Mouse (Mus musculus) C2C12 (cell line): Measurements from ENCODE around the gene Coq5. TPM values are rescaled to one million over a fixed set of nuclear protein-coding genes. Genes with fewer than 3 reads are reported as not detected.

Source experiments
- H3K27me3 ChIP-seq: one replicate; pipeline ENCODE4 v1.6.1; 2011; ENCODE audit not compliant: control insufficient read depth, insufficient read depth, insufficient read length
- H3K36me3 ChIP-seq: one replicate; pipeline ENCODE4 v1.6.1; 2011; ENCODE audit not compliant: control insufficient read depth, insufficient read depth
- H3K4me3 ChIP-seq: one replicate; pipeline ENCODE4 v1.5.1; 2011; ENCODE audit warnings: mild to moderate bottlenecking, control low read depth; ENCODE audit not compliant: poor library complexity, insufficient read depth, severe bottlenecking
- H3K79me2 ChIP-seq: one replicate; pipeline ENCODE4 v1.6.1; 2011; ENCODE audit not compliant: control insufficient read depth, insufficient read depth
- H3K79me3 ChIP-seq: one replicate; pipeline ENCODE4 v1.6.1; 2011; ENCODE audit warnings: low read depth, control low read depth
- H3ac ChIP-seq: one replicate; pipeline ENCODE3; 2011; ENCODE audit warnings: low read depth; ENCODE audit not compliant: control insufficient read depth, insufficient read length
- CEBPB ChIP-seq: IDR thresholded peaks from one replicate; pipeline ENCODE4 v1.6.1; 2011; ENCODE audit warnings: low read depth, mild to moderate bottlenecking, control low read depth, moderate library complexity
- CTCF ChIP-seq: IDR thresholded peaks from one replicate; pipeline ENCODE4 v1.5.1; 2011; ENCODE audit not compliant: control insufficient read depth, insufficient read depth, insufficient read length
- FOSL1 ChIP-seq: IDR thresholded peaks from one replicate; pipeline ENCODE4 v1.8.0; 2011; ENCODE audit warnings: mild to moderate bottlenecking, low read length; ENCODE audit not compliant: poor library complexity, insufficient read depth, severe bottlenecking
- MAX ChIP-seq: IDR thresholded peaks from one replicate; pipeline ENCODE4 v1.6.1; 2011; ENCODE audit warnings: mild to moderate bottlenecking, control low read depth
- MYOD1 ChIP-seq: IDR thresholded peaks from one replicate; pipeline ENCODE4 v1.6.1; 2011; ENCODE audit warnings: low read depth; ENCODE audit not compliant: control insufficient read depth, insufficient read length
- MYOG ChIP-seq: IDR thresholded peaks from one replicate; pipeline ENCODE4 v1.6.1; 2011; ENCODE audit not compliant: control insufficient read depth, insufficient read length; ENCODE audit errors: extremely low read depth
- USF1 ChIP-seq: IDR thresholded peaks from one replicate; pipeline ENCODE4 v1.6.1; 2011; ENCODE audit warnings: low read depth, mild to moderate bottlenecking, control low read depth, moderate library complexity
- polyA plus RNA-seq: library from polyadenylated mRNA; unstranded; fragments of >200 nt; fragmentation: generic; extraction: Trizol; gene quantifications from one replicate; pipeline ENCODE4 v1.2.1, GENCODE M21; 2012; ENCODE audit warnings: missing spikeins

Coq5 gene
- polyA plus RNA-seq, 1 experiment, result 27.6 TPM

- TF ChIP-seq MAX, result no peak
- TF ChIP-seq MYOD1, result no peak
- no peak for TF ChIP-seq FOSL1
- TF ChIP-seq CEBPB, result no peak
- no peak for TF ChIP-seq USF1
- Histone ChIP-seq H3ac (no peak overlapping the region), H3K36me3 (peaks cover 33% of the 10 kb centered on the region), H3K79me3 (peaks cover 58% of the 10 kb centered on the region), H3K79me2 (peaks cover 75% of the 10 kb centered on the region), H3K4me3 (no peak overlapping the region), H3K27me3 (no peaks in the 10 kb centered on the region)
These were observed 16.8 kb upstream of the Coq5 start for GRCm38 (mm10) chr5:115262502-115263291.

GRCm38 (mm10) chr5:115266340-115266739 is 13.1 kb upstream of the Coq5 start:
- H3ac ChIP-seq, result no peak overlapping the region
- no peak overlapping the region for H3K4me3 ChIP-seq
- H3K79me3 ChIP-seq, result peaks cover 89% of the 10 kb centered on the region
- peaks cover 32% of the 10 kb centered on the region for H3K36me3 ChIP-seq
- peaks cover 100% of the 10 kb centered on the region for H3K79me2 ChIP-seq
- TF ChIP-seq MYOD1 (no peak), MAX (no peak), CTCF (no peak), FOSL1 (no peak), USF1 (no peak), MYOG (no peak), CEBPB (no peak)
- no peaks in the 10 kb centered on the region for H3K27me3 ChIP-seq

GRCm38 (mm10) chr5:115266787-115267468 is 12.5 kb upstream of the Coq5 start:
- TF ChIP-seq CEBPB, result no peak
- TF ChIP-seq USF1, result no peak
- no peak for TF ChIP-seq FOSL1
- no peak for TF ChIP-seq CTCF
- no peak for TF ChIP-seq MAX
- TF ChIP-seq MYOG, result no peak
- Histone ChIP-seq H3K36me3 (peaks cover 32% of the 10 kb centered on the region), H3K27me3 (no peaks in the 10 kb centered on the region), H3K4me3 (no peak overlapping the region), H3K79me3 (peaks cover 89% of the 10 kb centered on the region), H3ac (no peak overlapping the region), H3K79me2 (peaks cover 100% of the 10 kb centered on the region)

GRCm38 (mm10) chr5:115267469-115268045 is 11.9 kb upstream of the Coq5 start:
- no peak overlapping the region for H3K4me3 ChIP-seq
- H3K36me3 ChIP-seq, result peaks cover 26% of the 10 kb centered on the region
- H3ac ChIP-seq, result no peak overlapping the region
- peaks cover 86% of the 10 kb centered on the region for H3K79me3 ChIP-seq
- no peaks in the 10 kb centered on the region for H3K27me3 ChIP-seq
- no peak for TF ChIP-seq MAX
- TF ChIP-seq MYOD1, result no peak
- no peak for TF ChIP-seq FOSL1
- TF ChIP-seq USF1, result no peak
- TF ChIP-seq CEBPB, result no peak
- TF ChIP-seq MYOG, result no peak
- TF ChIP-seq CTCF, result no peak
- H3K79me2 ChIP-seq, result peaks cover 100% of the 10 kb centered on the region

GRCm38 (mm10) chr5:115268266-115268665 is 11.2 kb upstream of the Coq5 start:
- Histone ChIP-seq H3K79me3 (peaks cover 79% of the 10 kb centered on the region), H3K27me3 (no peaks in the 10 kb centered on the region), H3K36me3 (peaks cover 22% of the 10 kb centered on the region), H3K4me3 (no peak overlapping the region), H3K79me2 (peaks cover 94% of the 10 kb centered on the region), H3ac (no peak overlapping the region)
- TF ChIP-seq MAX (no peak), FOSL1 (no peak), CEBPB (no peak), MYOG (no peak), MYOD1 (no peak), USF1 (no peak), CTCF (no peak)
